ENCODE assay signal across 13 mouse cellular contexts in genomic region chr2:33868996-33869688, GRCm38 (mm10). TPM values are rescaled to one million over a fixed set of nuclear protein-coding genes. Genes with fewer than 3 reads are reported as not detected.
DNase-seq lines count a peak whose midpoint lies in the region; ATAC-seq and TF ChIP-seq lines count a peak whose summit lies in the region.
"Had no signal": no experiment of that assay in that cellular context is flagged by ENCODE, and none has a peak within 500 bp of the region (broad histone marks: within the 10 kb centered on the region; RNA-seq: fewer than 3 reads in every experiment).

No protein-coding gene starts in this region.

- peaks cover 31% of the 10 kb centered on the region for H3K36me3 ChIP-seq in heart, embryonic 13.5 days
- peaks cover 6% of the 10 kb centered on the region for H3K36me3 ChIP-seq in lung, embryonic 16.5 days (ENCODE audit: control insufficient read depth, insufficient read depth, low read length)
- H3K36me3 ChIP-seq in liver, postnatal 0 days (replicated peaks; ENCODE audit: insufficient read depth, low read length) = peaks cover 9% of the 10 kb centered on the region; the same call in 1 of the 2 replicates

- peak overlapping the region; percentile 79 for H3K27ac ChIP-seq in heart, embryonic 13.5 days (replicated peaks)
- H3K27ac ChIP-seq in lung, embryonic 16.5 days (ENCODE audit: low read length) = peak overlapping the region; percentile 83
- peak overlapping the region; percentile 62 for H3K27ac ChIP-seq in liver, postnatal 0 days (ENCODE audit: low read depth)

- TF ChIP-seq EP300 in liver, postnatal 0 days (IDR thresholded peaks at IDR 0.05; ENCODE audit: low read depth) = no peak

- TF ChIP-seq CTCF in liver, postnatal 0 days (IDR thresholded peaks at IDR 0.05; ENCODE audit: low read depth) = no peak

- peaks cover 35% of the 10 kb centered on the region for H3K4me1 ChIP-seq in heart, embryonic 13.5 days
- peaks cover 51% of the 10 kb centered on the region for H3K4me1 ChIP-seq in lung, embryonic 16.5 days (replicated peaks; ENCODE audit: control insufficient read depth, insufficient read depth, low read length)
- peaks cover 36% of the 10 kb centered on the region for H3K4me1 ChIP-seq in liver, postnatal 0 days (ENCODE audit: insufficient read depth)

- no peak for ATAC-seq in heart, embryonic 13.5 days (ENCODE audit: extremely low read depth, insufficient number of reproducible peaks, low FRiP score, low TSS enrichment)
- no peak for ATAC-seq in lung, embryonic 16.5 days (ENCODE audit: low read depth)
- no peak for ATAC-seq in liver, postnatal 0 days

- no peak overlapping the region for H3K4me2 ChIP-seq in heart, embryonic 13.5 days
- H3K4me2 ChIP-seq in lung, embryonic 16.5 days (ENCODE audit: low read depth, low read length) = no peak overlapping the region
- no peak overlapping the region for H3K4me2 ChIP-seq in liver, postnatal 0 days (ENCODE audit: low read depth, low read length)
- H3K4me2 ChIP-seq: intestine, embryonic 15.5 days had no signal

- DNase-seq in heart, adult 18-20 months = no peak
- DNase-seq in lung, postnatal 14 days = no peak
- peak; percentile 82 for DNase-seq in kidney, adult 9 months
- no peak for DNase-seq in liver, postnatal 0 days
- no peak for DNase-seq in cerebellum, postnatal 25 days
- DNase-seq in cerebellum, postnatal 36 days = no peak
- DNase-seq: gastrocnemius, postnatal 10 days; heart, postnatal 14 days; lung, postnatal 4 days had no signal

- 73% methylated on average over 5 of the region's 5 CpGs for WGBS in heart, embryonic 13.5 days
- 40% methylated on average over 5 of the region's 5 CpGs for WGBS in lung, embryonic 16.5 days
- 41% methylated on average over 5 of the region's 5 CpGs for WGBS in liver, postnatal 0 days (ENCODE audit: insufficient replicate concordance)

- H3K4me3 ChIP-seq in heart, embryonic 13.5 days = no peak overlapping the region
- no peak overlapping the region for H3K4me3 ChIP-seq in lung, embryonic 16.5 days (ENCODE audit: low read length)
- H3K4me3 ChIP-seq in liver, postnatal 0 days (ENCODE audit: low read depth, low read length) = no peak overlapping the region
- H3K4me3 ChIP-seq: intestine, embryonic 15.5 days; myocyte had no signal

- H3K9ac ChIP-seq in heart, embryonic 13.5 days = no peak overlapping the region
- H3K9ac ChIP-seq in lung, embryonic 16.5 days (ENCODE audit: low read length) = no peak overlapping the region
- H3K9ac ChIP-seq in liver, postnatal 0 days (replicated peaks) = no peak overlapping the region
- H3K9ac ChIP-seq: intestine, embryonic 15.5 days had no signal

- H3K9me3 ChIP-seq in heart, embryonic 13.5 days = peaks cover 6% of the 10 kb centered on the region
- no peaks in the 10 kb centered on the region for H3K9me3 ChIP-seq in lung, embryonic 16.5 days (ENCODE audit: control insufficient read depth, low read length)
- no peaks in the 10 kb centered on the region for H3K9me3 ChIP-seq in liver, postnatal 0 days (ENCODE audit: low read length)
- H3K9me3 ChIP-seq: intestine, embryonic 15.5 days had no signal

- H3K27me3 ChIP-seq in heart, embryonic 13.5 days (replicated peaks) = no peaks in the 10 kb centered on the region
- H3K27me3 ChIP-seq in lung, embryonic 16.5 days (ENCODE audit: control insufficient read depth, insufficient read depth, low read depth, low read length) = no peaks in the 10 kb centered on the region
- H3K27me3 ChIP-seq in liver, postnatal 0 days (ENCODE audit: insufficient read depth, low read length) = no peaks in the 10 kb centered on the region
- H3K27me3 ChIP-seq: intestine, embryonic 15.5 days had no signal

RNA-seq across cellular contexts. Expression of gene Mvb12b, which starts 18.6 kb away (rescaled TPM):
- polyA plus RNA-seq in heart, embryonic 13.5 days (2015; fragmentation: Nextera tagmentation; extraction: Ambion mirVana) = 10.9 and 11.3 TPM in 2 replicates
- 10 to 100 TPM; 18.7 to 22.5 TPM for total RNA-seq in heart, adult 18-20 months (2021)
- polyA plus RNA-seq in lung, embryonic 16.5 days (2015; fragmentation: Nextera tagmentation; extraction: Ambion mirVana) = 19.2 and 21.6 TPM in 2 replicates
- 7.8 and 8.1 TPM in 2 replicates for polyA plus RNA-seq in liver, postnatal 0 days (2015; fragmentation: Nextera tagmentation; extraction: Ambion mirVana)
